Mouse (Mus musculus) layer of hippocampus, adult 11-12 months (tissue): ENCODE results near the gene Gng5.

ENCODE experiments used
- DNase-seq: peaks from one replicate; pipeline ENCODE4 v3.0.0; 2022; ENCODE audit warnings: low spot score

The Gng5 gene

DNA sequence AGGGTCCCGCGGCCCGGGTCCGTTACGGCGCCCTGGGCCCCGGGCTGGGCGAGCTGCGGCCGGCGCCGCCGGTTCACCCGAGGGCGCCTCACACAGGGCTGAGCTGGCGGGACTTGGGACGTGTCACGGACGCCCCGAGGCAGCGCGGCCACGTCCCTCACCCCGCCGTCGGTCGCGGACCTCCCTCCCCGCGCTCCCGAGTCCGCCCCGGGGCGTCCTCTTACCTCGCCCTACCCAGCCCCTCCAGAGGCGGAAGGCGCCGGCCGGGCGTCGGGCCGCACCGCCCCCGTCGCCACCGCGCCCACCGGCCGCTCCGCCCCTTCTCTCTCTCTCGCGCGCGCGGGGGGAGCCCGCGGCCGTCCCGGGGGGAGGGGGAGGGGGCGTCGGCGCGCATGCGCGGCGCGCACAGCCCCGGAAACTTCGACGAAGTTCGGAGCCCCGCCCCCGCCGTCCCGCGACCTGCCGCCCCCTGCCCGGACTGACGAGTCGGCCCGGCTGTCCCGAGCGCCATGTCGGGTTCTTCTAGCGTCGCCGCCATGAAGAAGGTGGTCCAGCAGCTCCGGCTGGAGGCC is at the start of gene Gng5, which contains the start of gene Spata1:
TSS of gene Gng5 (plus strand) at position 377 of the 572 bp plus-strand sequence.
TSS of gene Spata1 (minus strand) at position 323 of the 572 bp plus-strand sequence.
- DNase-seq = peak; percentile 66

DNA sequence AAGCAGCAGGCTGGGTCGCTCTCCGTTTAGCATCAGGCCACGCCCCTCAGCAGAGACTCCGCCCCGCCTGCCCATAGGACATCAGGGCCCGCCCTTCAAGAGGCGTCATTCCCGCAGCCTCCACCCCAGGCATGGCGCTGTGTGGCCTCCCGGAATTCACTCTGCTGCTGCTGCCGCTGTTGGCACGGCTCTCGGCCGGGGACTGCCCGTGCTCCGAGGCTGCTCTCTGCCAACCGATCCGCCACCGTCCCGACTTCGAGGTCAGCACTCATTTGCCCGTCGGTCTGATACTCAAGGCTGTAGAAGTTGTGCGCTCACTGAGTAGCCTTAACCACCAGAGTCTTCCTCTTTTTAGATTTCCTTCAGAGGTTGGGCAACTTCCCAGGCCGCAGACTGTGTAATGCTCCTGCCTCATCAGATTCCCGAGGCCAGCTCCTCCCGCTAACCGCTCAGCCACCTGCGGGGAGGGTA is 49.2 kb upstream of the Gng5 start:
- peak; percentile 93 for DNase-seq

DNA sequence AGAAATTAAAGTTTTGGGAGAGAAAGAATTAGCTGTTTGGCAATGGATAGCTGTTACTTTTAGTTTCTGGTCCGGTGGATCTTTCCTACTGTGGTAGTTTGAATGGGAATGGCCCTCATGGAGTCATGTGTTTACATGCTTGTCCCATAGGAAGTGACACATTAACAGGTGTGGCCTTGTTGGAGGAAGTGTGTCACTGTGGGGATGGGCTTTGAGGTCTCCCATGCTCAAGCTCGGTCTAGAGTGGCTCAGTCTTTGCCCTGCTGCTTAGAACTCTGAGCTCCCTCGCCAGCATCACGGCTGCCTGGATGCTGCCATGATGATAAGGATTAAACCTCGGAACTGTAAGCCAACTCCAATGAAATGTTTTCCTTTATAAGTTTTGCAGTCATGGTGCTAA is 48.2 kb upstream of the Gng5 start:
- DNase-seq = no peak

DNA sequence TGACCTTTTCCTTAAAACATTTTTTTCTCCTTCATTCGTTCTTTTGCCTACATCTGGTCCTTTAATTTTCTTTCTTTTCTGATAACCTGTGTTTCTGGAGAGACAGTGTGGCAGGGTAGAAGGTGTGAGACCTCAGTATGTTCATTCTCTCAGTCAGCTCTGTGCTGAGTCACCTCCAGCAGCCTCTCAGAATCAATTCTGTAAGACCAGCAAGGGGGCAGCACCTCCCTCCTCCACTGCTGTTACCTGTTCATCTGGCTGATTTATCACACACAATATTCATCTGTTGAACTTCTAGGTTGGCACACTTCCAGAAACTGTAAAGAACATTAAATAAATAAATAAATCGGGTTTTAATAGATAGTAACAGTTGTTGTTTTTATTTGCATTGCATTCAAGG is 36.7 kb upstream of the Gng5 start:
- no peak for DNase-seq

DNA sequence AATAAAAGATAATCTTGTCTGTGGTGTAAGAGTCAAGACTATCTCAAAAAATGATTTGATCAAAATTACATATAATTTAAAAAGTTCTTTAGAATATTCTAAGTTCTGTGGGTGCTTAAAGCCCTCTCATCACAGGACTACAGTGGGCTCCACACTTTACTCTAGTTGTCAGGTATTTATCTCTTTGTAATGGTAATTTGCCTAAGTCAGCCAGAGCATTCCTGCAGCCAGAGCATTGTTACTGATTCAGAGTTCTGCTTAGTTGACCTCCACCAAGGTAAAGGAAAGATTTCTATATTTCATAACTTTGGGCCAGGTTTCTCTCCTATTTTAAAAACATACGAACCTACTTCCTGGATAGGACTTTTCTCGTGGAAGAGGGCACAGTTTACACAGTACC is 30.4 kb upstream of the Gng5 start:
- DNase-seq = no peak

DNA sequence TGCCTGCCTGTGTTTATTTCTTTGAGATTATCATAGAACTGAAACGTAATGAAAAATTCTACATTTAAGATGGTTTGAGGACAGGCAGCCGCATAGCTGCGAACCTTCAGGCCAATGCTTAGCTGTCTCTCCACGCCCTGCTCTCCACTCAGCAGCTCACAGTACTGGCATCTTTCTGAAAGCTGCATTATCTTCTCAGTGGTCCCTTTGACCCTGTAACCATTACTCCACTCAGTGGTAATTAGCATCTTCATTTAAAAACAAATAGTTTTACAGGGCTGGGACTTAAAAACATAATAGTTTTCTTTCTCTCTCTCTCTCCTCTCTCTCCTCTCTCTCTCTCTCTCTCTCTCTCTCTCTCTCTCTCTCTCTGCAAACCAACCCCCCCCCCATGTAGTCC is 26.9 kb upstream of the Gng5 start:
- DNase-seq = no peak

DNA sequence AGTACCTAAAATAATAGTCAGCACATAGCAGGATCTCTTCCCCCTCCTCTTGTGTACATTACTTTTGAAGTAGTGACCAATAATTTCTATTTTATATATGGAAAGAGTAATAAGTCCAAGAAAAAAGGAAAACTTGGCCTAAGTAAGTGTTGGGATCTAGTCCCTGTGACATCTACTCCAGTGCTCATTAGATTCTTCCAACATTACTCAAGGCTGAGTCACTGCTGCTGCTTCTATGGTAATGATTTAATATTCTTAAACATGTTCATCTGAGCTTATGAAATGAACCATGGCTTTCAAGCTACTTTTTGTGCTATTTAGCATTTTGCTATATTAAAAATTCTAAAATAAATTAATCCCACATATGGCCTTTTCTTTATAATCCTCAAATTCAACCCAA is 25.9 kb upstream of the Gng5 start:
- DNase-seq = no peak

DNA sequence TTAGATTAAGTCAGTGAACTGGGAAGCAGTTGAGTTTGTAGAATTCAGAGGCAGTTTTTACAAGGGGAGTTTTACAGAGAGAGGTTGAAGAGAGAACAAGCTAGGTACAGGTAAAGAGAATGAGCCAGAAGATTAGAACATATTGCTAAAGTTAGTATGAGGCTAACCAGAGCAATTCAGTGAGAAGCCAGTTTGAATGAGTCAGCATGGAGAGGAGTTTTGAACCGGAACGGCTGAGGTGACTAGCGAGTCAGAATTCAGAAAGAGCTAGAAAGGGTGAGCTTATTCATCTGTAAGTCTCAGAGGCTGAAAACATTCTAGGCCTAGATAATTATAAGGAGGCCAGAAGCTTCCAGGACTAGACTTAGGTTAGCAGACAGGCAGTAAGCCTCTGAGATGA is 25.2 kb upstream of the Gng5 start:
- DNase-seq = no peak

DNA sequence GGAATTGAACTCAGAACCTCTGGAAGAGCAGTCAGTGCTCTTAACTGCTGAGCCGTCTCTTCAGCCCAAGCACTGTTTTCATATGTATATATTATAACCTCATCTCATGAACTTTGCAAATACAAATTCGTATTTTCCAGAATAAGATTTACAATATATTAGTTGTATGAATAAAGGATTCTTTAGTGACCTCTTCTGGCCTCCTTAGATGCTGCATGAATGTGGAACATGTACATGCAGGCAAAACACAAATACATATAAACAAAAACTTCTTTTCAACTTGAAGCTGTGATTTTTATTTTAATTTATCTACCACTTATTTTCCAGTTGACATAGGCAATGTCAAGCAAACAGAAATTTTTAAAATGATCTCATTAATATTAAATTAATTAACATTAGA is 17.6 kb upstream of the Gng5 start:
- DNase-seq = no peak

DNA sequence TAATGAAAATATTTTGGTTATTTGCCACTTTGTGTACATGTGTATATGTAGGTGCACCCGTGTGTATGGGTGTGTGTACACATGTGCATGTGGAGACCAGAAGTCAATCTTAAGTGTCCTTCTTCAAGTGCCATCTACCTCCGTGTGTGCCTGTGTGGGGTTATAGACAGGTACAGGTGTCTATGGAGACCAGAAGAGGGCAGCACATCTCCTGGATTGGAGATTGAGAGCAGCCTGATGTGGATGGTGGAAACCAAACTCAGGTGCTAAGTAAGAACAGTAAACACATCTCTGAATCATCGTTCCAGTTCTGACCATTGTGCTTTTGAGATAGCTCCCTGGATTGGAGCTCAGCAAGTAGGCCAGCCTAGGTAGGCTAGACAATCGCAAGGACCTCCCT is 13.1 kb upstream of the Gng5 start:
- DNase-seq = no peak

DNA sequence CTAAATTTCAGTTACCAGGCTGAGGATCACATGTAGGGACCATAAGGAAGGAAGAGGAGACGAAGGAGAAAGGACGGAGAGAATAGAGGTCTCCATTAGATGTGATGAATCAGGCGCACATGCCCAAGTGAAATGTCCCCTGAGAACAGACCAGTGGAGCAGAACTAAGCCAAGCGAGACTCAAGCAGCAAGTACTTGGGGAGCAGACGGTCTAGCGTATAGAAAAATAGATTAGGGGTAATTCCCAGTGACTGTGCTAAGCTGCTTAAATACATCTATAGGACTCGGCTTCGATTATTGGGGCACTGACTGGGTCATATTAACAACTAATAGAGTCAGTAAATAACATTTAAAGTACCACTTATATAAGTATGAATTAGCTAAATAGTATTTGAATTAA is 4.7 kb upstream of the Gng5 start:
- DNase-seq = no peak

DNA sequence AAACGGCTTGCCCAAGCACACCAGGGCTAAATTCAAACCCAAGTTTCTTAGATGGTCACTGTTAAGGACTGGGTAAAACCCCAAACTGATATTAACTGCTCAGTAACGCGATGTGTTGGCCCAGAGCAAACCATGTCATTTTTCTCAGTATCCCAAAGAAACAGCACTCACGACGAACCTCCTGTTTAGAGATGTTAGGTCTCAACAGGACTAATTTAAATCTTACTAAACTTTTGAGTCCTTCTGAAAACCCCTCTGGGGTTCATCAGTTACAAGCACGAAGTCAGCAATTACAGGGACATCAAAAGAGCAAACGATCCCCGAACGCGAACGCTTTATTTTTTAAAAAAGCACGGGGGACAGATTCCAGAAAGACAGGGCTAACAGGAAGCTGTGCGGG is 618 bp upstream of the Gng5 start:
- DNase-seq = no peak

DNA sequence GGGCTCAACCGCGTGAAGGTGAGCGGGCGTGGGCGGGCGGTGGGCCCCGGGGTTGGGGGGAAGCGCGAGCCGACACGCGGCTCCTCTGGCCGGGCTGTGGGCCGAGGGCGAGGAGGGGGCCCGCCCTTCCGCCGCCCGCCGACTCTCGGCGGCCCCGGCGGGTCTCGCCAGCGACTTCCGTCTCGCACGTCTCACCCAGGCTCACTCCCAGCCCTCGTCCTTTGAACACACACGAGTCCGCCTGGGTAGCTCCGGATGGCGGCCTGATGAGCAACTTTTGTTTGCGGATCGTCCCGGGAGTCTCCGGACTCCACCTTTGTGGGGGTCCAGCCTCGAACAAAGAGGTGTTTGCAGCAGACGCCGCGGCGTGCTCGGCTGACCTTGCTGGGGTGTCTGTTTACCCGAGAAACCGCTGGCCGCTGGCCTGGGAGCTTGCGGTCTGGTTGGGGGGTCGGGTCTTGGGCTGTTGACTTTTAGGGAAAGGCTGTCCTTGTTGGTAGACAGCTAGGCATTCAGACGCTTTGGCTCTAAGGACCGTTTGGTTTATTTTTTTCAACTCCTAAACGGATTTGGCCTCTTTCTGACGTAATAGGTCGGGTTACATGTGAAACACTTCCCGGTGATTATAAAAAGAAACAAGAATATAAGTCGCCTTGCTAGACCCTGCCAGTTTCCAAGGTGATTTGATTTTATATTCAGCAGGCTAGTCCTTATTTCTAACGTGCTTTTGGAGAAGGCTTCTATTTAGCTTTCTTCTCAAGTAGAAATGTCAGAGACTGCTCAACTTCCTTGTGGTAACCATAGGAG is 599 bp downstream of the Gng5 start:
- DNase-seq = peak; percentile 32

DNA sequence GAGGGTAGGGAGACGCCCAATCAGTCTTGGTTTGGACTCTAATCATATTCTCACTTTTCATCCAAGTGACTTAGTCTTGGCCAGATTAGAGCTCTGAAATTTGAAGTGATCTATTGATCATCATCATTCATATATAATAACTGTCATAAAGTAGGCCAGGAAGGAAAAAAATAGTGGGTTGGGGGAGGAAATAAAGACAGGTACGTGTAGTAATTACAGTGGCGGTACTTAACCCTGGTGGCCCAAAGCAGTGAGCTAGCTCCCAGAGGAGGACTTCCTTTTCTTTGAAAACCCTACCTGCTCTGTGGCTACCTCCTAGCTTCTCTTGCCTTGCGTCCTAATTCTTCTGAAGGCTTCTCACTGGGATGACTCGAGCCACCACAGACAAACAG is 1.2 kb downstream of the Gng5 start:
- DNase-seq = no peak

DNA sequence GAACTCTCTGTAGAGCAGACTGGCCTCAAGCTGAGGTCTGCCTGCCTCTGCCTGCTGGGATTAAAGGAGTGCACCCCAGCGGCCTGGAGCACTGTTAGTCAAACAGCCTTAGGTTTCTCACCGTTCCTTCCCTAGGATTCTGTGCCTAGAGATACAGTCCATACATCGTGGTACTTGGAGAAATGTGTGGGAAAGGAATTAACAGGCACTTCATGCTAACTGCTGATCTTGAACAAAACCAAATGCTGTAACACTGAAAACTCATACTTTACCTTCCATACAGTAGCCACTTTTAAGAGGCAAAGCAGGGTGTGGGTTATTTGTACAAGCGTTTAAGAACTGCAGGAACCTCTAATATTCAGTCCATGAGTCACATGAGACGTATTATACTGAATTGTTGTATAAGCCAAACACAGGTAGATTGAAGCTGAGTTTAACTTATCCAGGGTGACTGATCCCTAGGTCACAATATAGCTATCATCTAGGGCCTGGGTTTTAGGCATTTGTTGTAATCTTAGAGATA is 2.1 kb downstream of the Gng5 start:
- DNase-seq = no peak

DNA sequence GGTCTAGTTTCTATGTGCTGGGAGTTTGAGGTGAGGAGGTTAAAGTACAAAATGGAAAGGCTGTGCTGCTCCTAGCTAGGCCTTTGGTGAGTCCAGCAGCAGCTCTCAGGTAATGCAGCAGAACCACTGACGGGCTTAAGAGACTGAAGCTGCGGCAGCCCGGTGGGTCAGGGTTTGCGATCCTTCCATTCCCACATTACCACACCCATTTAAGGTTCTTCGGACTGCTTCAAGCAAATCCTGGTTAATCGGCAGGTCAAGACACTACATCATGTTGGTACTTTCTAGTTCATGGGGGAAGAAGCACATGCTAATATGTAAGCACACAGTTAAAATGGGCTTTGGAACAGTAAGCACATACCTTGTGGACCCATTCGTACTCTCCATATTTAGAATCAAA is 7.1 kb downstream of the Gng5 start:
- no peak for DNase-seq

DNA sequence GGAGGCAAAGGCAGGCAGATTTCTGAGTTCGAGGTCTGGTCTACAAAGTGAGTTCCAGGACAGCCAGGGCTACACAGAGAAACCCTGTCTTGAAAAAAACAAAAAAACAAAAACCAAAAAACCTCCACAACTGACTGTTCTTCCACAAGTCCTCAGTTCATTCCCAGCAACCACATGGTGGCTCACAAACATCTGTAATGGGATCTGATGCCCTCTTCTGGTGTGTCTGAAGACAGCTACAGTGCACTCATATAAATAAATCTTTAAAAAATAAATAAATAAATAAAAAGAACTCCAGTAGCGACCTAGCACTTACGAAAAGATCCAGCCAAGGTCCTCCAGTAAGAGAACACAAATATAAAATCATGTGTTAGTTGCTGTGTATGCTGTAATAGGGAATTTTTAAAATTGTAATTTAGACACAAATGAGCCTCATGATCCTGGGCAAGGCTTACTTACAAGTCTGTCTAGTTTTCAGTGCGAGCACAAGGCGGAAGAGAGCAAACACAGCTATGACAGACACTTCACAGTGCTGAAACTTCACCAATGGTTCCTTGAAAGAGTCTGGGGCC is 20.7 kb downstream of the Gng5 start:
- DNase-seq = no peak

DNA sequence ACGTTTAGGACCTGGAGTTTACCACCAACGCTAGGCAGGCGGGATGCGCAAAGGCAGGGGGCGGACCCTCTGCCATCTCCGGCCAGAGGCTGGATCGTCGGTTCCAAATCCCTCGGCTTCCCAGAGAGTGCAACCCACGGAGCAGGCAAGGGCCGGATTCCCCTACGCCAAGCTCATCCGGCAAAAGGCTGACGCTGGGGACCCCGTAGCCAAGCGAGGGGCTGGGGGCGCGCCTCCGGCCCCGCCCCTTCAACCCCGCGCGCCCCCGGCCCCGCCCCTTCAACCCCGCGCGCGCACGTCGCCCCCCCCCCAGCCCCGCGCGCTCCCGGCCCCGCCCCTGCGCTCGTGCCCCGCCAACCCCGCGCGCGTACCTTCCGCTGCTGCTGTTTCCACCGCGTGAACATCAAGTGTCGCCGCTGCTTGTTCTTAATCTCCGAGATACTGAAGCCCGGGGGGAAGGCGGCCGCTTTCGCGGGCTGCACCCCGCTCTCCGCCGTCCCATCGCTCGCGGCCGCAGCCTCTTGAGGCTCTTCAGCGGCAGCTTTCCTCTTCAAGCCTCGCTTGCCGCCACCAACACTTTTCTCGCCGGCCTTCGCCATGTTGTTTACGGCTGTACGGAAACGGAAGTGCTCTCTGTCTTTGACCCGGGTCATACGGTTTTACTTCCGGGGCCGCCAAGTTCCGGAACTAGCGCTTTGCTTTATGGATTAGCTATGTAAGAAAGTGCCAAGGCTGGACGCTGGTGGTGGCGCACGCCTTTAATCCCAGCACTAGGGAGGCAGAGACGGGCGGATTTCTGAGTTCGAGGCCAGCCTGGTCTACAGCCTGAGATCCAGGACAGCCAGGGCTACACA is 21.4 kb downstream of the Gng5 start, which contains the start of gene Rpf1:
TSS of gene Rpf1 (minus strand) at position 632 of the 854 bp plus-strand sequence.
- peak; percentile 92 for DNase-seq

DNA sequence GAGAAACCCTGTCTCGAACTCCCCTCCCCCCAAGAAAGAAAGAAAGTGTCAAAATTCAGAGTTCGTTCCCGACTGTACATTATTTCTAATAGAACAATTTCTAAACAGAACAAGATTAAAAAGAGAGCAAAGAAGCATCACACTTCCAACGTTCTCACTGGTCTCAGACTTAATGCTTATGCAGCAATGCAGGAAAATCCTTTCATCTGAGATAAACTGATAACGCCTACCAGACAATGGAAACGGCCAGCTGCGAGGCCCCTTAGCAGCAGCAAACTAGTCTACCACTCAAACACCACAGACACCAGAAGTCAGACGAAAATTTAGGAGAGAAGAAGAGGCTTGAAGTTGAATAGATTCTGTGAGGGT is 22.0 kb downstream of the Gng5 start:
- no peak for DNase-seq

DNA sequence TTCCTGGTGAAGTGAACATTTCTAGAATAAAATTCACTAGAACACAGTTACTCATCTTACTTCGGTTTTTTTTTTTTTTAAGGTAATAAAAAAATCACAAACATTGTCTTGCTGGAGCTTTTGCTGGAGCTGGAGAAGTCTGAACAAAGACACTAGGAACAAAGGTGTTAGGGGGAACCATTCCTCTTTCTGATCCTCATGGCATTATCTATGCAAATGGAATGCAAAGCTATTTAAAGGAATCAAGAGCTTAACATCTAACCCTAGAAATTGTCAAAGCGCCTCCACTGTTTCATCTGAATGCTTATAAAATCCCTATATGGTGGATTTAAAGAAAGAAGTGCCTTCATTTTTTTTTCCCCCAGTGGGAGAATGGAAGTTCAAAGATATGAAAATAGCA is 28.7 kb downstream of the Gng5 start:
- no peak for DNase-seq

DNA sequence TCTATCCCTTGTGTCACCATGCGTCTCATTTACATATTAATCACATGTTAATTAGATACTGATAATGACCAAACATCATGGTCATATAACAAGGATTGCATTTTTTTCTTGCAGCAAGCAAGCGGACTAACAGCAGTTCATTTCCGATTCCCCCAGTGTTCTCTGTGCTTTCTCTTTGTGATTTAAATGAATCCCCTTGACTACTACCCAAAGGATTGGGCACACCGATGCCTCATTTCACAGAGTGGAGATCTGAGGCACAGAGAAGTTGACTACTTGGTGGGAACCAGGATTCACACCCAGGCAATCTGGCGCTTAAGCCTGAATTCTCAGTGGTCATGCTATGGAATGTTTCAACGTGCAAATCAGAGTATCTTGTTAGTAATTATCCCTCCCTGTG is 35.4 kb downstream of the Gng5 start:
- DNase-seq = no peak
